ENCODE assay signal across 12 mouse cellular contexts in the genomic region with DNA sequence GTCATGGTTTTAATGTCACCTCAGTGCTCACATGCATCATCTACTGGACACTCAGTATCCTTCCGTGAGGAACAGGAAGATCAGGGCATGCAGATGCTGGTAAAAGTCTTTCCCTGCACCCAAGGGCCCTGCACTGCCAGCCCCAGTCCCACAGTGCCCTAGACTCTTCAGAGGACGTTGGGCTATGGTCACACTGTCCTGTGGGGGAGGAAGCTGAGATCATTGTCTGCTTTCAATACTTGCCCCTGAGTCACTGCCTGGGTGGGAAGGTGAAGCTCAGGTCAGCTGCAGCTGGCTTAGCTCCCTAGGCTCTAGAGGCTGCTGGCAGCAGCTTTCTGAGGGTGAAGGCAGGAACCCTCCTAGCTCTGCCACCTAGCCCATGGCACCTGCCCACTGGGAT. TPM values are rescaled to one million over a fixed set of nuclear protein-coding genes. Genes with fewer than 3 reads are reported as not detected.
"Had no signal": no experiment of that assay in that cellular context is flagged by ENCODE, and none has a peak within 500 bp of the region (broad histone marks: within the 10 kb centered on the region; RNA-seq: fewer than 3 reads in every experiment).

No protein-coding gene starts in this region.

- H3K27me3 ChIP-seq: liver, embryonic 15.5 days; midbrain, embryonic 12.5 days; neural tube, embryonic 12.5 days had no signal

- H3K4me2 ChIP-seq: liver, embryonic 11.5 days; liver, embryonic 15.5 days; lung, embryonic 14.5 days; midbrain, embryonic 12.5 days; neural tube, embryonic 12.5 days had no signal

- H3K4me1 ChIP-seq: liver, embryonic 15.5 days; neural tube, embryonic 12.5 days had no signal

- H3K9me3 ChIP-seq: liver, embryonic 15.5 days; midbrain, embryonic 12.5 days; neural tube, embryonic 12.5 days had no signal

- H3K27ac ChIP-seq: layer of hippocampus, adult 2 months; liver, embryonic 15.5 days; midbrain, embryonic 12.5 days; neural tube, embryonic 12.5 days had no signal

- H3K4me3 ChIP-seq: layer of hippocampus, adult 2 months; liver, embryonic 15.5 days; midbrain, embryonic 12.5 days; myocyte; neural tube, embryonic 12.5 days had no signal

- H3K9ac ChIP-seq: liver, embryonic 15.5 days; lung, embryonic 14.5 days; midbrain, embryonic 12.5 days; neural tube, embryonic 12.5 days had no signal

- H3K36me3 ChIP-seq: liver, embryonic 15.5 days; midbrain, embryonic 12.5 days; neural tube, embryonic 12.5 days had no signal

- DNase-seq: kidney, postnatal 10 days; kidney, postnatal 4 days; lung, embryonic 14.5 days; thymus, adult 2 months; thymus, postnatal 25 days had no signal

RNA-seq across cellular contexts. Expression of gene AA467197, which starts 19.3 kb away (rescaled TPM):
- polyA plus RNA-seq: kidney, embryonic 14.5 days; liver, embryonic 11.5 days; lung, embryonic 14.5 days had no signal
